Mouse (Mus musculus) embryonic facial prominence, embryonic 13.5 days (tissue): Measurements from ENCODE around the gene Eva1a. TPM values are rescaled to one million over a fixed set of nuclear protein-coding genes. Genes with fewer than 3 reads are reported as not detected.

Source experiments
- ATAC-seq: fragments of 200-750 bp; cut with Nextera tagmentation; 2 replicates; pipeline ENCODE4 v1.8.0; 2017; ENCODE audit warnings: low read depth; ENCODE audit not compliant: insufficient number of reproducible peaks, insufficient read depth, low FRiP score, low TSS enrichment
- H3K27ac ChIP-seq: fragments of 300-500 bp; sonication (generic); 2 replicates; pipeline ENCODE4 v1.5.1; 2015; ENCODE audit warnings: moderate library complexity, mild to moderate bottlenecking, inconsistent platforms
- H3K27me3 ChIP-seq: fragments of 300-500 bp; sonication (generic); 2 replicates; pipeline ENCODE4 v1.6.1; 2015; ENCODE audit warnings: mild to moderate bottlenecking, inconsistent platforms
- H3K36me3 ChIP-seq: fragments of 300-500 bp; sonication (generic); 2 replicates; pipeline ENCODE4 v1.6.1; 2015; ENCODE audit warnings: mild to moderate bottlenecking, inconsistent platforms
- H3K4me1 ChIP-seq: fragments of 300-500 bp; sonication (generic); 2 replicates; pipeline ENCODE4 v1.6.1; 2015; ENCODE audit warnings: inconsistent platforms
- H3K4me2 ChIP-seq: fragments of 300-500 bp; sonication (generic); 2 replicates; pipeline ENCODE4 v1.6.1; 2015; ENCODE audit warnings: moderate library complexity, mild to moderate bottlenecking, inconsistent platforms
- H3K4me3 ChIP-seq: fragments of 300-500 bp; sonication (generic); 2 replicates; pipeline ENCODE4 v1.5.1; 2015; ENCODE audit warnings: mild to moderate bottlenecking, inconsistent platforms
- H3K9ac ChIP-seq: fragments of 300-500 bp; sonication (generic); 2 replicates; pipeline ENCODE4 v1.6.1; 2015; ENCODE audit warnings: mild to moderate bottlenecking, inconsistent platforms
- H3K9me3 ChIP-seq: fragments of 300-500 bp; sonication (generic); 2 replicates; pipeline ENCODE4 v1.6.1; 2016; ENCODE audit warnings: inconsistent platforms
- WGBS: fragments of 180-500 bp; shearing (Covaris S2); methylation state at CpG from one replicate; pipeline ENCODE4 v1.1.7; 2015; ENCODE audit warnings: mixed read lengths; 5-methylcytosine and 5-hydroxymethylcytosine counted together
- polyA plus RNA-seq: library from polyadenylated mRNA; unstranded; fragments of >200 nt; fragmentation: Nextera tagmentation; extraction: Ambion mirVana; gene quantifications from 2 replicates; pipeline ENCODE4 v1.2.1, GENCODE M21; 2015

Eva1a gene
- polyA plus RNA-seq, 1 experiment from 2014 or later: 19.3 TPM

- no peaks in the 10 kb centered on the region for H3K36me3 ChIP-seq
- H3K27me3 ChIP-seq: no peaks in the 10 kb centered on the region
- 86% methylated on average over 1 of the region's 1 CpGs for WGBS
- H3K9me3 ChIP-seq: no peaks in the 10 kb centered on the region
- no peak overlapping the region for H3K9ac ChIP-seq
- H3K27ac ChIP-seq: no peak overlapping the region
- H3K4me1 ChIP-seq: 0 out of 2 replicates have a peak, but pooled peaks cover 7% of the 10 kb centered on the region
- ATAC-seq: no peak
- no peak overlapping the region for H3K4me3 ChIP-seq
- H3K4me2 ChIP-seq: no peak overlapping the region
Measured at GRCm38 (mm10) chr6:82098456-82098855, 57.6 kb downstream of the Eva1a start.

GRCm38 (mm10) chr6:82110473-82110872 is 69.6 kb downstream of the Eva1a start:
- H3K27me3 ChIP-seq: no peaks in the 10 kb centered on the region
- 55% methylated on average over 7 of the region's 7 CpGs for WGBS
- H3K4me2 ChIP-seq: no peak overlapping the region
- no peaks in the 10 kb centered on the region for H3K9me3 ChIP-seq
- peaks cover 25% of the 10 kb centered on the region for H3K4me1 ChIP-seq
- no peaks in the 10 kb centered on the region for H3K36me3 ChIP-seq
- no peak overlapping the region for H3K4me3 ChIP-seq
- no peak for ATAC-seq
- no peak overlapping the region for H3K9ac ChIP-seq
- no peak overlapping the region for H3K27ac ChIP-seq

GRCm38 (mm10) chr6:82111111-82111510 is 70.3 kb downstream of the Eva1a start:
- WGBS: 96% methylated on average over 1 of the region's 1 CpGs
- no peak for ATAC-seq

GRCm38 (mm10) chr6:82111540-82111939 is 70.7 kb downstream of the Eva1a start:
- H3K4me1 ChIP-seq: peaks cover 36% of the 10 kb centered on the region
- H3K9ac ChIP-seq: no peak overlapping the region
- no peak overlapping the region for H3K27ac ChIP-seq
- H3K4me2 ChIP-seq: no peak overlapping the region
- no peak for ATAC-seq
- no peak overlapping the region for H3K4me3 ChIP-seq
- no peaks in the 10 kb centered on the region for H3K27me3 ChIP-seq
- no peaks in the 10 kb centered on the region for H3K9me3 ChIP-seq
- H3K36me3 ChIP-seq: no peaks in the 10 kb centered on the region
- 74% methylated on average over 3 of the region's 3 CpGs for WGBS

More at GRCm38 (mm10) chr6:82111111-82111510, 70.3 kb downstream of the Eva1a start:
- no peaks in the 10 kb centered on the region for H3K9me3 ChIP-seq
- H3K27ac ChIP-seq: no peak overlapping the region
- H3K27me3 ChIP-seq: no peaks in the 10 kb centered on the region
- no peak overlapping the region for H3K4me3 ChIP-seq
- H3K9ac ChIP-seq: no peak overlapping the region
- peaks cover 31% of the 10 kb centered on the region for H3K4me1 ChIP-seq
- no peak overlapping the region for H3K4me2 ChIP-seq
- H3K36me3 ChIP-seq: no peaks in the 10 kb centered on the region

- no peaks in the 10 kb centered on the region for H3K27me3 ChIP-seq
- no peak overlapping the region for H3K4me3 ChIP-seq
- H3K9ac ChIP-seq: no peak overlapping the region
- 62% methylated on average over 14 of the region's 14 CpGs for WGBS
- H3K4me2 ChIP-seq: no peak overlapping the region
- no peaks in the 10 kb centered on the region for H3K9me3 ChIP-seq
- ATAC-seq: no peak
- H3K4me1 ChIP-seq: peaks cover 40% of the 10 kb centered on the region
- no peaks in the 10 kb centered on the region for H3K36me3 ChIP-seq
- H3K27ac ChIP-seq: no peak overlapping the region
Measured at GRCm38 (mm10) chr6:82112127-82113090, 71.6 kb downstream of the Eva1a start.

GRCm38 (mm10) chr6:82115335-82115965 is 74.6 kb downstream of the Eva1a start:
- 10% methylated on average over 3 of the region's 3 CpGs for WGBS
- H3K9me3 ChIP-seq: no peaks in the 10 kb centered on the region
- H3K27ac ChIP-seq: peak overlapping the region; percentile 44; the same call in 1 of the 2 replicates
- H3K4me2 ChIP-seq: no peak overlapping the region
- no peaks in the 10 kb centered on the region for H3K27me3 ChIP-seq
- H3K4me3 ChIP-seq: no peak overlapping the region
- peaks cover 43% of the 10 kb centered on the region for H3K4me1 ChIP-seq
- H3K9ac ChIP-seq: no peak overlapping the region
- ATAC-seq: no peak
- H3K36me3 ChIP-seq: no peaks in the 10 kb centered on the region

GRCm38 (mm10) chr6:82116176-82116575 is 75.3 kb downstream of the Eva1a start:
- Histone ChIP-seq H3K9ac (no peak overlapping the region), H3K9me3 (no peaks in the 10 kb centered on the region), H3K36me3 (no peaks in the 10 kb centered on the region), H3K27me3 (no peaks in the 10 kb centered on the region), H3K4me2 (no peak overlapping the region), H3K27ac (peak overlapping the region; percentile 44), H3K4me3 (no peak overlapping the region), H3K4me1 (peaks cover 40% of the 10 kb centered on the region)
- 49% methylated on average over 3 of the region's 3 CpGs for WGBS
- no peak for ATAC-seq

GRCm38 (mm10) chr6:82117871-82118270 is 77.0 kb downstream of the Eva1a start:
- no peaks in the 10 kb centered on the region for H3K36me3 ChIP-seq
- ATAC-seq: no peak
- peaks cover 29% of the 10 kb centered on the region for H3K4me1 ChIP-seq
- H3K27ac ChIP-seq: no peak overlapping the region
- no peak overlapping the region for H3K9ac ChIP-seq
- 80% methylated on average over 5 of the region's 5 CpGs for WGBS
- no peak overlapping the region for H3K4me3 ChIP-seq
- H3K4me2 ChIP-seq: no peak overlapping the region
- H3K27me3 ChIP-seq: peaks cover 6% of the 10 kb centered on the region
- 0 out of 2 replicates have a peak, but pooled peaks cover 2% of the 10 kb centered on the region for H3K9me3 ChIP-seq

- H3K9ac ChIP-seq: no peak overlapping the region
- no peaks in the 10 kb centered on the region for H3K36me3 ChIP-seq
- ATAC-seq: 0 out of 2 replicates have a peak, but pooled peaks have one; percentile 56
- H3K4me1 ChIP-seq: peaks cover 27% of the 10 kb centered on the region
- WGBS: 22% methylated on average over 16 of the region's 16 CpGs
- H3K27ac ChIP-seq: no peak overlapping the region
- peaks cover 6% of the 10 kb centered on the region for H3K27me3 ChIP-seq
- H3K4me3 ChIP-seq: peak overlapping the region; percentile 22
- peak overlapping the region; percentile 49 for H3K4me2 ChIP-seq
- H3K9me3 ChIP-seq: 0 out of 2 replicates have a peak, but pooled peaks cover 4% of the 10 kb centered on the region
Measured at GRCm38 (mm10) chr6:82119322-82120162, 78.7 kb downstream of the Eva1a start.

GRCm38 (mm10) chr6:82125134-82125533 is 84.3 kb downstream of the Eva1a start:
- no peak for ATAC-seq
- Histone ChIP-seq H3K9me3 (0 out of 2 replicates have a peak, but pooled peaks cover 4% of the 10 kb centered on the region), H3K4me2 (no peak overlapping the region), H3K36me3 (no peaks in the 10 kb centered on the region), H3K27ac (no peak overlapping the region), H3K27me3 (peaks cover 6% of the 10 kb centered on the region), H3K9ac (no peak overlapping the region), H3K4me3 (no peak overlapping the region), H3K4me1 (no peaks in the 10 kb centered on the region)
- 89% methylated on average over 2 of the region's 2 CpGs for WGBS

GRCm38 (mm10) chr6:82127827-82128226 is 87.0 kb downstream of the Eva1a start:
- ATAC-seq: peak; percentile 59; the same call in 1 of the 2 replicates
- Histone ChIP-seq H3K27ac (no peak overlapping the region), H3K36me3 (no peaks in the 10 kb centered on the region), H3K9me3 (0 out of 2 replicates have a peak, but pooled peaks cover 3% of the 10 kb centered on the region), H3K27me3 (no peaks in the 10 kb centered on the region), H3K4me1 (no peaks in the 10 kb centered on the region; the same call in 1 of the 2 replicates), H3K4me3 (no peak overlapping the region), H3K9ac (no peak overlapping the region), H3K4me2 (no peak overlapping the region)
- 52% methylated on average over 9 of the region's 9 CpGs for WGBS
